Mouse (Mus musculus): ENCODE measurements around the gene Zbtb16.

Zbtb16 gene

DNA sequence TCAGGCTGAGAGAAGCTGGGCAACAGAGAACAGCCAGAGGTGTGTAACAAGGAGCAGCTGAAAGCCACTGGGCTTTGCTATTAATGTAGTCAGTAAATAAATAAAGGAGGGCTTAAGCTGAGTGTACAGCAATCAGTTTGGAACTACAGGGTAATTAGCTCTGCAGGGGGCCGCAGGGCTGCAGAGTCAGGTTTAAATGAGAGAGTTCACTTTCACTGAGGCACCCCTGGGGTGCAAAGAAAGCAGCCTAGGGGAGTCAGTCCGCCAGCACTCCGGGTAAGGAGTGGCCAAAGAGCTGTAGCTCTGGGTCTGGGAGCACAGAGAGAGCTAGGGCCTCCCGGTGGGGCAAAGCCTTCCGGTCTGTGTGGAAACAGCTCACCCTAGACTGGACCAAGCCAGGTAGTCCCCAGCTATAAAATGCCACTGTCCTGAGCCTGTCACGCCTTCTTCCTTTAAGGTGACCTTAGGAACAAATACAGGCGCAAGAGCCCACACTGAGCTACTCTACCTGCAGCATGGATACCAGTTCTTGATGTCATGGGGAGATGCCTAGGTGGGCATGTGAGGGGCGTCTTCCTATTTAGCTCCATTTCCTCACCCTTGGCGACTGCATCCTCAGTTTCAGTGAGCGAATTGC, 188.3 kb downstream of the Zbtb16 start:
- DNase-seq (ENCODE audit: low read depth, low spot score) = no peak

DNA sequence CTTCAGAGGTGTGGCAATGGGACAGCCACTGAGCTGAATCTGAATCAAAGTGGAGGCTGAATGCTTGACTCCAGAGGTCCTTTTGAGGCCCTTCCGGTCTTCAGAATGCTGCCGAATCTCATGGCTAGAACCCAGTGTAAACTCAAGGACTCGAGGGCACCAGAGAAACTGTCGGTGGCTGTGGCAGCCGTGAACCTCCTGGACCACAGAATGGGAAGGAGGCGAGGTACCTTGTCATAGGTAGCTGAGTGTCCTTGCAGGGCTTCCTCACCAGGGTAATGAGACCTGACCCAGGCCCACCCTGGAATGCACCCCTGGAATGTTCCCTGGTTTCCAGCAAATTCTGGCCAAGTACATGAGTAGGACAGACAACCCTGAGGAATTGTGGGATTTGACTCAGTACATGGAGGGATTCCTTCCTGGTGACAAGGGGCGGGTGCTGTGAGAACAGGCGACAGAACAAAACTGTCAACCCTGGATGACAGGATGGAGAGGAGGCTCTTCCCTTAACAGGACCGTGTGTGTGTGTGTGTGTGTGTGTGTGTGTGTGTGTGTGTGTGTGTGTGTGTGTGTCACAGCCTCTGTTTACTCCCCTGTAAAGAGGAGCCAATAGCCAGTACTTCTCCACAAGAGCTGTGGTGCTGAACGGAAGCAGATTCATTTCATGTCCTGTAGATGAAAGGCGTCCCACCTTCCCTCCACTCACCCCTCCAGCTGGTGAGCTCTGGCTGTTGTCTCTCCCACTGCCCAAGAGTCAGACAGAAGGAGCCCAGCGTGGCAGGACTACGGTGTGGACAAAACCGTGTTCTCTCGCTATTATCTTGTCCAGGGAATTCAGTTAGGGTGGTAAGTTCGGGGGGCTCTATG, 189.0 kb downstream of the Zbtb16 start:
- DNase-seq (ENCODE audit: low read depth, low spot score) = no peak

DNA sequence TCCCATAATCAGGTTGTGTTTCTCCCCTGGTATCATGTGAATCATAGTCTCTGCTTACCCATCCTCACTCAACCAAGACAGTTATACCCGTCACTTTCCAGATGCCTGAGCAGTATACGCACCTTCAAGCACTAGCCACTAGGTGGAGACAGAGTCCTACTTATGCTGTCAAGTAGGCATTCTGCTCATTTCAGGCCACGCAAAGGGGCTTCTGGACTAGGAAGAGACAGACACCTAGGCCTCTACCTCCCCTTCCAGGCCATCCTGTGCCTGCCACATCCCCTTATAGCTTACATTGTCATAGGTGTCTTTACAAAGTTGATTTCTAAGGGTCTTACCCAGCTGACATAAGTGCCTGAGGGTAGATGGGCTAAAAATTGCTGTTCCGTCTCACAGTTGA, 189.8 kb downstream of the Zbtb16 start:
- DNase-seq (ENCODE audit: low read depth, low spot score) = peak; percentile 59

DNA sequence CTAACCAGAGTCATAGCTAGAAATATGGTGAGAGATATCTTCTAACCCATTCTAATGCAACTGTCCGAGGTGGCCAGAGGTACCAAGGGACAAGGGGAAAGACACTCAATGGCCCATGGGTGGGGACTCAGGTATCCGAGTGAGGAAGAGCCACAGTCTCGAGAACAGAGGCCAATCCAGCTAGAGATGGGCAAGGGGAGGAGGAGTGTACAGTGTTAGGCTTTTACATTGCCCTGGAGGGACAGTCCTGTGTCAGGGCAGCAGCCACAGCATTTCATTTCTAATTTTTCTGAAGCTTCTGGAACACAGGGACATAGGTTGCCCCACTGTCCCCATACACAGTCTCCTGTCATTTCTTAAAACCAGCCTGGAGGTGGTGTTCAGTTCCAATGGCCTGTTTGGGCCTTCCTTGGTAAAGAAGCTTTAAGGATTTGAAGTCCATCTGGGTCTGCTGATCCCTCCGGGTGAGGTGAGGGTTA, 190.3 kb downstream of the Zbtb16 start:
- DNase-seq (ENCODE audit: low read depth, low spot score) = no peak

DNA sequence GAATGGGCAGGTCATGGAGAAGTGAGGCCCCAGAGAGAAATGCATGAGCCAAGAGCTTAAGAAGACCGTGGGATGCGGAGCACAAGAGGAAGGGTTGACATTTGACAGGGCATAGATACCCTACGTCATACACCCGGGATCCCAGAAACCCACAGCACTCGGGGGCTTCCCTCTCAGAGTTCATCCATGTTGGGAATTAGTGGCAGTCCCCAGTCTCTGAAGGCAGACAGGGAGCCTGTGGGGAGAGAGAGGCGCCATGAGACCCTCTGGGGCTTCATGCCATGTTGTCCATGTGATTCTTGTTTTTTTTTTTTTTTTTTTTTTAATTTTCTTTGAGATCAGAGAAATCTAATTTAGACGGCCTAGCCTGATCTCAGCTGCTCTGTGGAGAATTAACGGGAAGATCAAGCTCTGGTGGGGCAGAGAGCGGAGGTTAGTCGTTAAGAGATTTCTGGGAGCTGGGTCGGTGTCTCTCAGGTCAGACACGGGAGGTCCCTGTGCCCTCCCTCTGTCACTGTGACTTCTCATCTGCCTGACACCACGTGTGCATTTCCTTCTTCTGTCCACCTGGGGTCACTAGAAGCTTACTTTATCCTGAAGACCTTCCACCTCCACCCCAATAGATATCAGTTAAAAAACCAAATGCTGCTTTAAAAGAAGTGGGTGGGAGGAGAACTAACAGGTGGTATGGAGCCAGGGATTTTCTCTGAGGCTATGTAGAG, 190.9 kb downstream of the Zbtb16 start:
- DNase-seq (ENCODE audit: low read depth, low spot score) = no peak

DNA sequence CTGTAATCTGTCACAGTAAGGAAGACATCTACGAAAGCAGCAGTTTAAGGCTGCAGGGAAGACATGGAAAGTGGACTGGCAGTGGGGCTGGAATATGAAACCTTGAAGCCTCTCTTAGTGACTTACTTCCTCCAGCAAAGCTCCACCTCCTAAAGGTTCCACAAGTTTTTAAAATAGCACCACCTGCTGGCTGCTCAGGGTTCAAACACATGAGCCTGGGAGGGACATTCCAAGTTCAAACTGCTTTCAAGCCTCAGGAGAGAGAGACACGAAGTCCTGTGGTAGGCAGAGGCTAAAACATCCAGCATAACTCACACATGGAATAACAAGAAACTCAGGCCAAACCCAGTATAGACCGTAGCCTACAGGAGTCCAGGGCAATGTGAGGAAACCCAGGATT, 191.6 kb downstream of the Zbtb16 start:
- DNase-seq (ENCODE audit: low read depth, low spot score) = no peak

DNA sequence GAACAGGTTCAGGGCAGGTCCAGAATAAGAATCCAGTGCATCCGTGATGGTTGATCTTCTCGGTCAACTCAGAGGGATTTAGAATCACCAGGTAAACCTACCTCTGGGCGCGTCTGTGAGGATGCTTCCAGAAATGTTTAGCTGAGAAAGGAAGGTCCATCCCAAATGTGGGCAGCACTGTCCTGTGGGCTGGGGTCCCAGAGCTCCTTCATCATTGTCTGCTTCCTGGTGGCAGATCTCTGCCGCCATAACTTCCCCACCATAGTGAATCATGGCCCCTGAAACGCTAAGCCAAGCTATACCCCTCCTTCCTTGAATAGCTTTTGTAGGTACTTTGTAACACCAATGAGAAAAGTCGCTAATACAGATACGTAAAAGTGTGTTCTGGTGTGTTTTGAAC, 194.4 kb downstream of the Zbtb16 start:
- no peak for DNase-seq (ENCODE audit: low read depth, low spot score)

DNA sequence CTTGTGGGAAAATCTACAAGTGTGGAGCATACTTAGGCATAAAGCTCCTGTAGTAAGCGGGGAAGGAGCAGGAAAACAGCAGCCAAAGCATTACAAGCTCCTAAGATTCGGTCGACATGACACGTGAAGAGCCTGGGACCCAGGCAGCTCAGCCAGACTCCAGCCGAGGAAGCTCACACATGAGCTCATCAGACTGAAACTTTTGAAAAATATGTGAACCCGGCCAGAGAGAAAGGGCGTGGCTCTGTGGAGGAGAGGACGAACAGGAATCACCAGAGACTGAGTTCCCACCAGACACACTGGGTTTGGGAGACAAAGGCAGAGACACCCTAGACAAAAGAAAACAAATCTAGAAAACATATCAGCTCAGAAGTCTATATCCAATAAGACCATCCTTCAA, 195.1 kb downstream of the Zbtb16 start:
- DNase-seq (ENCODE audit: low read depth, low spot score) = no peak

DNA sequence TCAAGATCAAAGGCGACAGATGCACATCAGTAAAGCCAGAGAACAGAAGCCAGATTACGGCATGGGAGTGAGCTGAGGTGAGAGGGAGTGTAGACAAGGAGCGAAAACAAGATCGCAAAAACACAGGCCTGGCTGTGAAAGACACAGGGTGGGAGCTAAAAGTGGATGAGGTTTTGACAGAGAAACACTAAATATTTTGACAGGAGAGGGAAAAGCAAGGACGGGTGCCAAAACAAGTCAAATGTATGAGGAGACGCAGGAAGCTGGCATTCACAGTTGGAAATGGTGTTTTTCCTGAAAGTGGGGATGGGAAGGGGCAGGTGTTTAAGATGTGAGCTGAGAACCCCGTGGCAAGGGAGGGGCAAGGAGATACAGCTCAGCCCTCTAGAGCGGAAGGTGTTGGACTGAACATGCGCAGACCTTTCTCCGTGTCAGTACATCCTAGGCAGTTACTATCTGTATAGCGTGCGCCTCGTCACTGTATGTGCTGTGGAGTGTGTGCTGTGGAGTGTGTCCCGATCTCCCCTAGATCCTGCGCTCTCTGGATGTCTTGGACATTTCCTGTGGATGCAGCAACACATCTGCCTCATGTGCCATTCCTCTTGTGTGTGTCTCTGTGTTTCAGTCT, 197.7 kb downstream of the Zbtb16 start:
- no peak for DNase-seq (ENCODE audit: low read depth, low spot score)

DNA sequence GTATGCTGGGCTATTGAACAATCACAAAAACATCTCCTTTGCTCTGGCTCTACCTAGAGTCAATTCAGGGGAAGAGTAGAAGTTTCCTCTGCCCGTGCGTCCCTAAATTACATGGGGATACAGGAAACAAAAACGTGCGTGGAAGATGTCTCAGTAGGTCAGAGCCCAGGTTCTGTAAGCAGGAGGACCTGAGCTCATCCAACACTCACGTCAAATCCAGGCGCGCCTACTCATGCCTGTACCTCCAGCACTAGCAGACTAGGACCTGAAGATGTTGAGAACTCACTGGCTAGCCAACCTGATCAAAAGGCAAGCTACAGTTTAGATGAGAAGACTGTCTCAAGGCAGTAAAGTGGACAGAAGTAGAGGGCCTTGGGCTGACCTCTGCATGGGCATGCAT, 198.9 kb downstream of the Zbtb16 start:
- DNase-seq (ENCODE audit: low read depth, low spot score) = no peak

DNA sequence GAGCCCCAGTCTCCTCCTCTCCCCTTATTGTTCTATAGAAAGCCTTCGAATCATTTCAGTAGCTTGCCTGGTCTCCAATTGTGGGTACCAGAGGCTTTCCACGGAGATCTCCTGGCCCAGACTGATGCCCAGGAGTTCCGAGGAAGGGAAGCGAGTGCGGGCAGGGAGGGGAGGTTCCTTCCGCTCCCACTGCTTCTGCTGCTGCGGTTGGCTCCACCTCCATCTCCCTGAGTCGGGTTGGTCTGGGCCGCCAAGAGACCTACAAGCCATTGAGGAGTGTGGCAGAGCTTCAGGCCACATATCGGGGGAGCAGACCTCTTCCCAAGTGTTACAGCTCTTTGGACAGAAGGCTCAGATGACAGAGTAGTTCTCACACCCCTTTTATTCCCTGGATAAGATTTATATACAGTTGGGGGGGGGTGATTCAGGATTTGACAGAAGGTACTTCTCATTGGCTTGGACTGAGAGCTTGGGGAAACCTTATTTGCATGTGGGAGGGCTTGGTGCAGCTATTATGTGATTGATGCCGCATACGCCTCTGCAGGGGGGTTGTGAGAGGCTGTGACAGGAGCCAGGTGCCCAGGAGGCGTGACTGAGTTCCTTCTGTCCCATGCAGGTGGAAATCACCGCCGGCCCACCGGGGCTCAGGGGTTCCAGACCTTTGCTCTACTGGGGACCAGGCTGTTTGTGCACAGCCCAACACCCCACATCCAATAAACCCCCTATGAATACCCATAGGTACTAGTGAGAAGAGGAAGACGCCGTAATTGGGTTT, 200.3 kb downstream of the Zbtb16 start:
- DNase-seq (ENCODE audit: low read depth, low spot score) = no peak

DNA sequence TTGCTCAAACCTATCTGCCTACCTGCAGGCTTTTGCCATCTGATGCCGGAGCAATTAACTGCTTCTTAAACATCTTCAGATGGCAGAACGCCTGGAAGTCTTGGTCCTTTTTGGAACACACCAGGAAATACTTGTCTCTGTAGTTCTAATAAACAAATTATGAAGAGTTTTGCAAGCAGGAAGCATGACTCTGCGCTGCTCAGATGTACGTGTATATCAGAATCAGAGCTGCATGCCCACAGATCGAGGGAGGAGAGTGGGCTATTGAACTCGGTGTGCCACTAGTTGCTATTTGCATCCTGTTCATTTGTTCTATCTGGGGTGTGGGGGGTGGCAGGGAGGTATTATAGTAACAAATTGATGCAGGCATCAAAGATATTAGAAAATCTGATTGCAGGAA, 202.9 kb downstream of the Zbtb16 start:
- no peak for DNase-seq (ENCODE audit: low read depth, low spot score)

DNA sequence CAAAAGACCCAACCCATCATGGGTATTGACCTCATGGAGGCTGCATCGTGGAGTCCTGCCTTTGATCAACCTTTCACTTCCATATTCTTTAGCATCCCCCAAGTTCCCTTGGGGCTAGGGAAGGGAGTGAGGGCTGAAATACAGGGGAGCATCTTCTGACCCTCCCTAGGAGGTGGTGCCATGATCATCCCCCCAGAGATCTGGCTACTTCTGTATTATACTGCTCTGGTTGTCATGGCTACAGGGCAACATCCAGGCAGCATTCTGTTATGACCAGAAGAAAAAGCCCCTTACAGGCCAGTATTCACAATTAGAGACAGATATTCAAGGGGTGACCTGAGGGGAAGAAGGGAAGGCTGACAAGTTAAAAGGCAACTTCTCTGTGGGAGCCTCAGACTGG, 216.8 kb downstream of the Zbtb16 start:
- DNase-seq (ENCODE audit: low read depth, low spot score) = no peak

DNA sequence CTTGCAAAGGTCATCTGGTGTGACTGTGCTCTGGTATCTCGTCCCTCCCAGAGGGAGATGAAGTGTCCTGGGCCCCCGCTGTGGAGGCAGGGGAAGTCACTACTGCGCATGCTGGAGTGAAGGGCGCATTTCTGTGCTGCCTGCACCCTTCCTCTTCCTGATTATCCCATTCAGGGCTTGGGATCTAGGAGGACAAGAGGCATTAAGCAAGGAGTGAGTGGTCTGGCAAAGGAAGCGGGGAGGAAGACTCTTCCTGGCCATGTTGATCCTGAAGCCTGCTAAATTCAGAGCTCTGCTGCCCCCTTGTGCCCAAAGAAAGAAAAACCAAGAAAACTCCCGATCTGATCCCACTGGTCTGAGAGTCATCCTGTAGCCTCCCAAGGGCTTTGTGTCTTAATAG, 217.4 kb downstream of the Zbtb16 start:
- peak; percentile 53 for DNase-seq (ENCODE audit: low read depth, low spot score)

DNA sequence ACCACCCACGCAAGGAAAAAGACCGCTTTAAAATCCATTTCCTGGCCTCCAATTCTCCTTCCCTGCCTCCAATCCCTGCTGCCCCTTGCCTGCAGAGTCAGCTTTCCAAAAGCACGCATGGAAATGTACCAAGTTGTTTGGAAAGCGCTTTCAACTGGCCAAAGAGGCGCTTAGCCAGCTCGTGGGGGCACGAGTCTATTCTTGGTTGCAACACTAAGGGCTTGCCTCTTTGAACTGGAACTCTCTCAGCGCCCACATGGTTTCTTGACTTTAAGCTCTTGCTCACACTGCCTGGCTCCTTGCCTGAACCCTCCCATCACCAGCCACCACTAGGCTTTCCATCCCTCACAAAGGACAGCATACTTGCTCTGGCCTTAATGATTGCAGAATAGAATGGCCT, 217.9 kb downstream of the Zbtb16 start:
- DNase-seq (ENCODE audit: low read depth, low spot score) = no peak

DNA sequence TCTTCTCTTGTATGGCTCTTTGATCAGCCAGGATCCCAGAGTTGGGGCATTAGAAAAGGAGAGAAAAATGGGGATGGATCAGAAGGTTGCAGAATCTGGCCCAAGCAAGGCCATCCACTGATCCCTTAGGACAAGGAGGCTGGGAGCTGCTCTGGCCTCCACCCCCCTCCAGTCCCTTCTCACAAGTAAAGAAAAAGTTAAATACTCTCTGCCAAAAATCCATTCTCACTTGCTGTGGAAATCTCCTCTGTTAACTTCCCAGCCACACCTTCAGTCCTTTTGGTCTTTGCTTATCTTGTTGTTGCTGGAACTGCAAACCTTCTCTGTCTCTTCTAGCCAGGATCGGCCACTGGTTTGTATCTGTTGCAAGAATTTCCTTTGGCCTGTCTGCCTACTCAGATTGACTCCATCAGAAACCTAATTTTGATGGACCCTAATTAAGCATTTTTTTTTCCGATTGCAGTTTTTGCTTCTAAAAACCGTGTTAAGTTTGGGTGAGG, 218.5 kb downstream of the Zbtb16 start:
- no peak for DNase-seq (ENCODE audit: low read depth, low spot score)

DNA sequence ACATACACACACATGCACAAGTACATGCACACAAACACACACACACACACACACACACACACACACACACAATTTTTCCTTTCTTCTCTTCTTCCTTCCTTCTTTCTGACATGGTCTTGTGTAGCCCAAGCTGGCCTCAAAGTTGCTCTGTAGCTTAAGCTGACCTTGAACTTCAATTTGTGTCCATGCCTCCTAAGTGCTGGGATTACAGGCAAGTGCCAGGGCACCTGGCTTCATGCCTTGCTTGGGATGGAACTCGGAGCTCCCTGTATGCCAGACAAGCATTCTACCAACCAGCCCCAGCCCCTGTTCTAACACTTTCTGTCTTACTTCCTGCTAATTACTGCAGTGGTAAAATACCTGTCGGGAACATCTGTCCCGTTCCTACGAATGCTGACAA, 222.8 kb downstream of the Zbtb16 start:
- DNase-seq (ENCODE audit: low read depth, low spot score) = no peak

DNA sequence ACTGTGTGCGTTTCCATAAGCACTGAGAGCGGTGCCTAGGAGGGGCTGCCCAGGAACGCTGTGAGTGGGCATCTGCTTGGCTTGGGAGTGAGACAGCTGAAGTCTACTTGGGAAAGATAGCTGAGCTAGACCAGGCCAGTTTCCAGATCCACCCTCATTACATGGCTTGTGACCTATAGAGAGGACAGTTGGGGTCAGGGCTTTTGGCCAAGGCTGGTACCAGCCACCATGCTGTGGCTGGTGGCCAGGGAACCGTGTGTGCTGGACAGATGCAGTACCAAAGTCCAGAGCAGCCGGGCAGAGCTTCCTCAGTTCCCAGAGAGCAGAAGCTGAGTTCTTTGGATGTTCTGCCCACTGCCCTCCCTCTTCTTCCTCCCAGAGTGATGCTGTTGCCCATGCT, 223.5 kb downstream of the Zbtb16 start:
- DNase-seq (ENCODE audit: low read depth, low spot score) = no peak

DNA sequence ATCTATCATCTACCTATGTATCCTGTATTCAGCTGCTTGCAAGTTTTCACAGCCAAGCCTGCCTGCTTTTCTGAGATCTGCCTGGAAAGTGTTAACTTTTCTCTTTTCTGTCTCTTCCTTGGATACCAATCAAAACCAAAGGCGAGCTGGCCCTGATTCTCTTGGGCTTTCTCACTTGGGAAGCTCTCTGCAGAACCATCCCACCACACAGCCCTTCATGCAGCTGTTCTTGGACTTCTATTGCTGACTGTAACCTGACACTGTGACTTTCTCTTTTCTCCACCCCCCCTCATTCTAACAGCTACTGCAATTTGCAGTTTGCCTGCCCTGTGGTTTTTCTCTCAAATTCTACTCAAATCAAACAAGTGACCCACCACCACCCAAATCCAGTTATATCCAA, 225.0 kb downstream of the Zbtb16 start:
- DNase-seq (ENCODE audit: low read depth, low spot score) = no peak

DNA sequence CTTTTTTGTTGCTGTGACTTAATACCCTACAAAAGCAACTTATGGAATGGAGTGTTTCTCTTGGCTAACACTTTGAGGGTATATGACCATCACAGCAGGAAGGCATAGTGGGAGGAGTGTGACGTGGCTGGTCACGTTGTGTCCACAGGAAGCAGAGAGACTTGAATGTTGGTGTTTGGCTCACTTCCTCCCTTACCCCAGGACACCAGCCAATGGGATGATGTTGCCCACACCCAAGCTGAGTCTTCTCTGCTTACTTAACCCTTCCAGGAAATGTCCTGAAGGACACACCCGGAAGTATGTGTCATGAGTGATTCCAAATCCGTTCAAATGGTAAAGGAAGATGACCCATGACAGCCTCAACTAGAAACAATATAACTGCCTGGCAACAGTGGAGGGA, 226.3 kb downstream of the Zbtb16 start:
- no peak for DNase-seq (ENCODE audit: low read depth, low spot score)

DNA sequence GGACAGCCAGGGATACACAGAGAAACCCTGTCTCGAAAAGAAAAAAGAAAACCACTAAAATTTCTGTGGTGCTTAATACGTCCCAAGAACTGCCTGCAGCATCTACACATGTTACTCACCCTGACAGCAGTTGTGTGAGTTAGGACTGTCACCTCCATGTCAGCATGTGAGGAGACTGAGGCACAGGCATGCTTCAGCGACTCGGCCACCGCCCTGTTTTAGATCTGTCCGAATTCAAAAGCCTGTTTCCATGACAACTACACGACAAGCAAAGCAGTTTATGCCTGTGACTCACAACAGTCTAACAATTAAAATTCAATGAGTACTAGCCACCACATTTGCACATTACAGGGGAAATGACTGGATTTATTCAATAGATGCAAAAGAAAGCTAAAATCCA, 228.6 kb downstream of the Zbtb16 start:
- DNase-seq (ENCODE audit: low read depth, low spot score) = no peak
